Mouse (Mus musculus): ENCODE data around the gene Ubxn10. TPM values are rescaled to one million over a fixed set of nuclear protein-coding genes. Genes with fewer than 3 reads are reported as not detected.

The Ubxn10 gene
- polyA plus RNA-seq, 1 experiment from 2014 or later = 0.83 TPM

DNA sequence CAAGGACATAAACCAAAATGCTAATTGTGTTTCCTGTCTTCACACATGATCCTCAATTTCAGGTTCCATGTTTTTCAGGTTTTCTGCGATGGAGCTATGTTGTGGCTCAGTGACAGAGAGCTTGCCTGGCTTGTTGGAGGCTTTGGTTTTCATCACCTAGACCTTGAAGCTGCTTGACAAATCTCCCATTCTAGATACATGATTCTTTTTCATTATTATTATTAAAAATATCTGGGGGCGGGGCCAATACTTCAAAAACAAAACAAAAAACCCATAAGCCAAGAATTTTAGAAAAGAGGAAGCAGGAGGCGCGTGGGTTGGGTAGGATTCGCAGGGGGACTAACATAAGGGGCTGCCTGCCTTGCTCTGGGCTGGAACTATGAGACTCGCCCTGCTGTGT lies 38.5 kb upstream of the Ubxn10 start, which contains the start of gene Pla2g2d:
TSS of gene Pla2g2d (plus strand) at position 301 of the 400 bp plus-strand sequence.
- Histone ChIP-seq H3K27me3 (replicated peaks; ENCODE audit: control insufficient read depth, insufficient read depth, low read length) (no peaks in the 10 kb centered on the region), H3K36me3 (ENCODE audit: control insufficient read depth, insufficient read depth) (no peaks in the 10 kb centered on the region), H3K9me3 (ENCODE audit: control insufficient read depth) (no peaks in the 10 kb centered on the region), H3K4me1 (replicated peaks; ENCODE audit: control insufficient read depth, insufficient read depth, low read length) (0 out of 2 replicates have a peak, but pooled peaks cover 3% of the 10 kb centered on the region), H3K4me3 (ENCODE audit: low read depth, low read length) (no peak within 1 kb of the TSS), H3K9ac (ENCODE audit: low read depth, low read length) (no peak within 1 kb of the TSS), H3K27ac (ENCODE audit: low read depth, low read length) (no peak within 1 kb of the TSS), H3K4me2 (replicated peaks; ENCODE audit: low read depth) (no peak within 1 kb of the TSS)
- no peak for ATAC-seq
- TF ChIP-seq CTCF (IDR thresholded peaks at IDR 0.05; ENCODE audit: low read depth) = no peak
- 84% methylated on average over 6 of the region's 6 CpGs for WGBS

DNA sequence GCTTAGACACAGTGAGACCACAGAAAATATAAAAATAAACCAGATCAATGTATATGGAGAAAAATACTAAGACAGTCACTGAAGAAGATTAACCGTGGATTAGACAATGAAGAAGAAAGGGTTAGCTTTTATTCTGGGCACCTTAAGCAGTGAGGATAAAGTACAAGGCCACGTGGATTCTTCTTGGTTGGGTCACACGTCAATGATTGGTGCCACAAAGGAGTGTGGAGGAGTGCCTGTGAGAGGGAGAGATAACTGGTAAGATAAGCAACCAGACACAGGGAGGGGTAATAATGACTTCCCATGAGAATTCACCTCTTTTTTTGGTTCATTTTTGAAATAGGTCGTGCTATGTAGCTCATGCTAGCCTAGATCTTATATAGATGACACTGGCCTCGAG lies 35.4 kb upstream of the Ubxn10 start:
- H3K9me3 ChIP-seq (ENCODE audit: control insufficient read depth) = no peaks in the 10 kb centered on the region
- 51% methylated on average over 5 of the region's 5 CpGs for WGBS
- peak; percentile 79 for ATAC-seq

DNA sequence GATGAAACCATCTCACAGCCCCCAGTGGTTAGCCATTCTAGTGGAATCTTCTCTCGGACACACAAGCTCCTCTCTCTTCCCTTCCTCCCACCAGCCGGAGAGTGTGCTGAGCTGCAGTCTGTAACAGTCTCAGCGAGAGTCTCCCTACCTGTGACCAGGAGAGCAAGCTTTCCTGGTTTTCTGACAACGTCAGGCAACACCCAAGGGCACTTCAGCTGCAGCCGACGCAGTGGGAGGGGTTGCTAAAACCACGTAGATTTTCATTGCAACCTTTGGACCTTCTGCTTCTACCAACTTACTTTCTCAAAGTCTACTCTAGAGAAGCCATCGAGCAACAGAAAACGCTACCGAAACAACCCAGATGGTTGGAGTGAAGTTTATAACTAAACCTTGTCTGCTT lies 35.0 kb upstream of the Ubxn10 start:
- peak overlapping the region; percentile 46; the same call in 1 of the 2 replicates for H3K27ac ChIP-seq (ENCODE audit: low read depth, low read length)
- WGBS = 40% methylated on average over 10 of the region's 10 CpGs

More for the DNA sequence above, 35.4 kb upstream of the Ubxn10 start:
- no peak overlapping the region for H3K9ac ChIP-seq (ENCODE audit: low read depth, low read length)
- H3K27ac ChIP-seq (ENCODE audit: low read depth, low read length) = peak overlapping the region; percentile 41; the same call in 1 of the 2 replicates
- H3K27me3 ChIP-seq (replicated peaks; ENCODE audit: control insufficient read depth, insufficient read depth, low read length) = no peaks in the 10 kb centered on the region
- H3K36me3 ChIP-seq (ENCODE audit: control insufficient read depth, insufficient read depth) = no peaks in the 10 kb centered on the region
- H3K4me1 ChIP-seq (replicated peaks; ENCODE audit: control insufficient read depth, insufficient read depth, low read length) = 0 out of 2 replicates have a peak, but pooled peaks cover 3% of the 10 kb centered on the region
- no peak overlapping the region for H3K4me3 ChIP-seq (ENCODE audit: low read depth, low read length)
- peak overlapping the region; percentile 30 for H3K4me2 ChIP-seq (replicated peaks; ENCODE audit: low read depth)
- TF ChIP-seq CTCF (IDR thresholded peaks at IDR 0.05; ENCODE audit: low read depth) = no peak

DNA sequence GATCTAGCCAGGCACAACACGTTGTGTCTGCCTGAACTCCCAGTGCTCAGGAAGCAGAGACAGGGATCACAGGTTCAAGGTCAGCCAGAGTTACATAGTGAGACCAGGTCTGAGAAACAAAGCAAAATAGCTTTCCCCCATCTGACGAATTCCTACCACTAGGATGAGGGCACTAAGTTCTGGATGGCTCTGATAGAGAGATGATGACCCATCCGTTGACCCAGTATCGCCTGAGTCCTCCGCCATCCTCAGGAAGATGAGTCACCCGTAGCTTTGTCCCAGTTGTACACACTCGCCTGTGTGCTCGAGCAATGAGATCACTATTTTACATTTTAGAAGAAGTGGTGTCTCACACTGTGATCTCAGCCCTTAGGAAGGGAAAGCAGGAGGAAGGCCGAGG lies 25.3 kb upstream of the Ubxn10 start:
- Histone ChIP-seq H3K27me3 (replicated peaks; ENCODE audit: control insufficient read depth, insufficient read depth, low read length) (no peaks in the 10 kb centered on the region), H3K4me1 (replicated peaks; ENCODE audit: control insufficient read depth, insufficient read depth, low read length) (no peaks in the 10 kb centered on the region), H3K4me2 (replicated peaks; ENCODE audit: low read depth) (no peak overlapping the region), H3K36me3 (ENCODE audit: control insufficient read depth, insufficient read depth) (no peaks in the 10 kb centered on the region), H3K27ac (ENCODE audit: low read depth, low read length) (no peak overlapping the region), H3K9me3 (ENCODE audit: control insufficient read depth) (no peaks in the 10 kb centered on the region), H3K9ac (ENCODE audit: low read depth, low read length) (no peak overlapping the region), H3K4me3 (ENCODE audit: low read depth, low read length) (no peak overlapping the region)
- WGBS = 74% methylated on average over 9 of the region's 9 CpGs
- no peak for ATAC-seq
- no peak for TF ChIP-seq CTCF (IDR thresholded peaks at IDR 0.05; ENCODE audit: low read depth)

More for the DNA sequence above, 35.0 kb upstream of the Ubxn10 start:
- Histone ChIP-seq H3K4me1 (replicated peaks; ENCODE audit: control insufficient read depth, insufficient read depth, low read length) (0 out of 2 replicates have a peak, but pooled peaks cover 3% of the 10 kb centered on the region), H3K9ac (ENCODE audit: low read depth, low read length) (no peak overlapping the region), H3K27me3 (replicated peaks; ENCODE audit: control insufficient read depth, insufficient read depth, low read length) (no peaks in the 10 kb centered on the region), H3K4me2 (replicated peaks; ENCODE audit: low read depth) (peak overlapping the region; percentile 30), H3K4me3 (ENCODE audit: low read depth, low read length) (no peak overlapping the region), H3K36me3 (ENCODE audit: control insufficient read depth, insufficient read depth) (no peaks in the 10 kb centered on the region), H3K9me3 (ENCODE audit: control insufficient read depth) (no peaks in the 10 kb centered on the region)
- TF ChIP-seq CTCF (IDR thresholded peaks at IDR 0.05; ENCODE audit: low read depth) = no peak
- ATAC-seq = peak; percentile 87

DNA sequence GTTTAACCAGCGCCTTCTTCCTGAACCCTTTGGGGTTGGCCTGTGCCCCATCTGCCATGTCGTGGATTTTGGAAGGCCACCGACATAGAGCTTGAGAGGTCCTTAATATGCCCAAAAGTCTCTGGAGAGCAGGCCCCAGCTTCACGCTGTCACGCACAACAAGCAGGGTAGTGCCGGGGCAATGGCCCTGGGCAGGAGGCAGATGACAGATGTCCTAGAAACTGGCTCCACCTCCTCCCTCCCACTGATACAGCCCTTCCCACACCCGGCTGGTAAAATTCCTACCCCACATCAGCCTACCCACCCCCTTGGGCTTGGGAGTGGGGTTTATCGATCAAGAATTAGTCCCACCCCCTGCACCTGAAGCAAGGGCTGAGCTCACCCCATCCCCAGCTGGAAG lies 20.4 kb upstream of the Ubxn10 start, which contains the start of gene Pla2g2f:
TSS of gene Pla2g2f (minus strand) at position 211 of the 400 bp plus-strand sequence.
- H3K9me3 ChIP-seq (ENCODE audit: control insufficient read depth) = no peaks in the 10 kb centered on the region
- no peaks in the 10 kb centered on the region for H3K36me3 ChIP-seq (ENCODE audit: control insufficient read depth, insufficient read depth)
- no peak within 1 kb of the TSS for H3K9ac ChIP-seq (ENCODE audit: low read depth, low read length)
- no peak within 1 kb of the TSS for H3K4me2 ChIP-seq (replicated peaks; ENCODE audit: low read depth)
- H3K27ac ChIP-seq (ENCODE audit: low read depth, low read length) = no peak within 1 kb of the TSS
- H3K4me1 ChIP-seq (replicated peaks; ENCODE audit: control insufficient read depth, insufficient read depth, low read length) = 0 out of 2 replicates have a peak, but pooled peaks cover 3% of the 10 kb centered on the region
- no peaks in the 10 kb centered on the region for H3K27me3 ChIP-seq (replicated peaks; ENCODE audit: control insufficient read depth, insufficient read depth, low read length)
- no peak for ATAC-seq
- no peak within 1 kb of the TSS for H3K4me3 ChIP-seq (ENCODE audit: low read depth, low read length)
- TF ChIP-seq CTCF (IDR thresholded peaks at IDR 0.05; ENCODE audit: low read depth) = no peak
- WGBS = 78% methylated on average over 8 of the region's 8 CpGs

DNA sequence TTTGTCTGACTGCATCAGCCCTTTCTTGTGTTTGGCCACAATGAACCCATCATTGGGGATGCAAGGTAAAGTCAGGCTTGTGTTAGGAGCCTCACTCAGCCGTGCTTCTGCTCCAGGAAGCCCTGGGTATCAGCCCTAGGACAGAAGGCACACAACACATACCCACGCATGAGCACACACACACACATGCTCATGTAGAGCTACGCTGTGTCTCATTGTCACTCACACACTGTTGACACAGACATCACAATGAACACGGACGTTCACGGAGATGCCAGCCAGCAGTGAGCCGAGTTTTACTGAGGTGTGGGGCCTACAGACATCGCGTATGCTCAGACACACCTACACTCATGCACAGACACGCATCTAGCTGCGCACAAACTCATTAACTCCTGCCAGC lies 19.0 kb upstream of the Ubxn10 start:
- Histone ChIP-seq H3K36me3 (ENCODE audit: control insufficient read depth, insufficient read depth) (no peaks in the 10 kb centered on the region), H3K9me3 (ENCODE audit: control insufficient read depth) (no peaks in the 10 kb centered on the region), H3K4me2 (replicated peaks; ENCODE audit: low read depth) (no peak overlapping the region), H3K27me3 (replicated peaks; ENCODE audit: control insufficient read depth, insufficient read depth, low read length) (no peaks in the 10 kb centered on the region), H3K4me1 (replicated peaks; ENCODE audit: control insufficient read depth, insufficient read depth, low read length) (0 out of 2 replicates have a peak, but pooled peaks cover 3% of the 10 kb centered on the region), H3K4me3 (ENCODE audit: low read depth, low read length) (no peak overlapping the region), H3K9ac (ENCODE audit: low read depth, low read length) (no peak overlapping the region), H3K27ac (ENCODE audit: low read depth, low read length) (no peak overlapping the region)
- 72% methylated on average over 11 of the region's 11 CpGs for WGBS
- ATAC-seq = no peak
- TF ChIP-seq CTCF (IDR thresholded peaks at IDR 0.05; ENCODE audit: low read depth) = no peak
